Mouse (Mus musculus): ENCODE data around the gene Arl14. TPM values are rescaled to one million over a fixed set of nuclear protein-coding genes. Genes with fewer than 3 reads are reported as not detected.

The Arl14 gene
- polyA plus RNA-seq, 1 experiment from 2014 or later = not detected

- H3K4me3 ChIP-seq (ENCODE audit: low read depth, low read length) = no peak overlapping the region
- no peak for DNase-seq (ENCODE audit: low spot score)
- ATAC-seq (replicated peaks; ENCODE audit: low FRiP score) = no peak
- H3K9ac ChIP-seq (ENCODE audit: low read depth, low read length) = no peak overlapping the region
- no peaks in the 10 kb centered on the region for H3K27me3 ChIP-seq (replicated peaks; ENCODE audit: control insufficient read depth, insufficient read depth, low read length)
- no peaks in the 10 kb centered on the region for H3K9me3 ChIP-seq (ENCODE audit: control insufficient read depth, low read length)
- 79% methylated on average over 10 of the region's 10 CpGs for WGBS
- H3K4me2 ChIP-seq = peak overlapping the region; percentile 18; the same call in 1 of the 2 replicates
- no peak overlapping the region for H3K27ac ChIP-seq (ENCODE audit: low read depth, low read length)
- peaks cover 5% of the 10 kb centered on the region for H3K4me1 ChIP-seq (replicated peaks; ENCODE audit: control insufficient read depth, insufficient read depth, low read length)
- H3K36me3 ChIP-seq (ENCODE audit: control insufficient read depth, insufficient read depth, low read length) = no peaks in the 10 kb centered on the region
Measured at GRCm38 (mm10) chr3:69206193-69206893, 15.9 kb upstream of the Arl14 start.

DNA sequence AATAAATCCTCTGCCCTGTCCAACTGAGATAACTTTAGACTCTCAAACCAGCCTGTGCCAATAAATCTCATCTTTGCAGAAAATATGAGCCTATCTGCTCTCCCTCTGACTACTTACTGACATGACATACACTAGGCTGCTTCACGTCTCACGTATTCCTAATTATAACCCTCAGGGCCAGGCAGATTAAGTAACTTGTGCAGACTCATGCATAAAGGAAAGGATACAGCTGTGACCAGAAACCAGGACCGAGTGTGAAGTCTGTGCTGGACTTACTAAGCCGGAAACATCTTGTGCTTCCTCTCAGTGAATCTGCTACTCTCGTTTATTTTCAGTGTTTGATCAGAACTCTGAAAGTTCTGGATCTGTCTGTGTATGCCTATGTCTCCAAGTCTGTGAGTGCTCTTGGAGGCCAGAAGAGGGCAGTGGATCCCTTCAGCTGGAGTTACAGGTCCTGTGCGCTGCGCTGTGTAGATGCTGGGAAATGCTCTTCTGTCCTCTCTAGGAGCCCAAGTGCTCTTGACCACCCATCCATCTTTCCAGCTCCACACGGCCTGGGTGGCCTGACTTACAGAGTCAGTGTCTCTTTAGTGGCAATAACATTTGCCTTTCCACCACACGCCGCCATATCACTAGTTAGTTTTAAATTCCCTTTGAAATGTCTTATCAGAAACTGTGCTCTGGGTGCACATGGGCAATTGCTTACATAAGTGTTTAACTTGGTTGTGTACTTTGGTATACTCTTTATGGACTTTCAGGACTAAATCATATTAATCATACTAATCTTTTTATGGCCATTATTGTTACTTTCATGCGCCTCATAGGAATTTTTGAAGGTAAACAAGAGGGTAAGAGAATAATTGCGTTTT lies 13.5 kb upstream of the Arl14 start:
- Histone ChIP-seq H3K27me3 (replicated peaks; ENCODE audit: control insufficient read depth, insufficient read depth, low read length) (no peaks in the 10 kb centered on the region), H3K9ac (ENCODE audit: low read depth, low read length) (no peak overlapping the region), H3K36me3 (ENCODE audit: control insufficient read depth, insufficient read depth, low read length) (no peaks in the 10 kb centered on the region), H3K4me3 (ENCODE audit: low read depth, low read length) (no peak overlapping the region), H3K4me1 (replicated peaks; ENCODE audit: control insufficient read depth, insufficient read depth, low read length) (peaks cover 5% of the 10 kb centered on the region), H3K4me2 (no peak overlapping the region), H3K9me3 (ENCODE audit: control insufficient read depth, low read length) (no peaks in the 10 kb centered on the region), H3K27ac (ENCODE audit: low read depth, low read length) (no peak overlapping the region)
- ATAC-seq (replicated peaks; ENCODE audit: low FRiP score) = no peak
- DNase-seq (ENCODE audit: low spot score) = no peak
- WGBS = 63% methylated on average over 12 of the region's 12 CpGs

- WGBS = 72% methylated on average over 2 of the region's 2 CpGs
- no peak for ATAC-seq (replicated peaks; ENCODE audit: low FRiP score)
- no peaks in the 10 kb centered on the region for H3K9me3 ChIP-seq (ENCODE audit: control insufficient read depth, low read length)
- DNase-seq (ENCODE audit: low spot score) = no peak
- H3K4me3 ChIP-seq (ENCODE audit: low read depth, low read length) = no peak overlapping the region
- H3K4me2 ChIP-seq = no peak overlapping the region
- no peak overlapping the region for H3K27ac ChIP-seq (ENCODE audit: low read depth, low read length)
- H3K4me1 ChIP-seq (replicated peaks; ENCODE audit: control insufficient read depth, insufficient read depth, low read length) = no peaks in the 10 kb centered on the region
- H3K9ac ChIP-seq (ENCODE audit: low read depth, low read length) = no peak overlapping the region
- H3K36me3 ChIP-seq (ENCODE audit: control insufficient read depth, insufficient read depth, low read length) = no peaks in the 10 kb centered on the region
- H3K27me3 ChIP-seq (replicated peaks; ENCODE audit: control insufficient read depth, insufficient read depth, low read length) = no peaks in the 10 kb centered on the region
Measured at GRCm38 (mm10) chr3:69212246-69212645, 10.0 kb upstream of the Arl14 start.

DNA sequence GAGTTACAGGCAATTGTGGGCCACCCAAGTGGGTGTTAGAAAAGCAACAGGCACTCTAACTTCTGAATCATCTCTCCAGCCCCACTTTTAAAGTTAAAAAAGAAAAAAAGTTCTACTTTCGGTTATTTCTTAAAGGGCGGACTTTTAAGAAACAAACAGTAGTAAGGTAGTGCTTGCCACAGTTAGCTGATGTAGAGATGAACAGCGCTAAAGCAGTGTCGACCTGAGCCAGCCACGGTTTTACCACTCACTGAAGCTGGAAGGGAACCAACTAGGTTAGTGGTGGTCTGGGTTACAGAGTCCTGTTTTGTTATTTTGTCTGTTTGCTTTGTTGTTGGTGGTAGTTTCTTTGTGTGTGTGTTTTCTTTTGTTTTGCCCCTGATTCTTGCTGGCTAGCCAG lies 8.8 kb upstream of the Arl14 start:
- no peak for DNase-seq (ENCODE audit: low spot score)
- Histone ChIP-seq H3K27me3 (replicated peaks; ENCODE audit: control insufficient read depth, insufficient read depth, low read length) (no peaks in the 10 kb centered on the region), H3K27ac (ENCODE audit: low read depth, low read length) (no peak overlapping the region), H3K4me1 (replicated peaks; ENCODE audit: control insufficient read depth, insufficient read depth, low read length) (no peaks in the 10 kb centered on the region), H3K36me3 (ENCODE audit: control insufficient read depth, insufficient read depth, low read length) (no peaks in the 10 kb centered on the region), H3K4me2 (no peak overlapping the region), H3K9me3 (ENCODE audit: control insufficient read depth, low read length) (no peaks in the 10 kb centered on the region), H3K4me3 (ENCODE audit: low read depth, low read length) (no peak overlapping the region), H3K9ac (ENCODE audit: low read depth, low read length) (no peak overlapping the region)
- WGBS = 80% methylated on average over 5 of the region's 5 CpGs
- no peak for ATAC-seq (replicated peaks; ENCODE audit: low FRiP score)

GRCm38 (mm10) chr3:69214566-69214965 lies 7.7 kb upstream of the Arl14 start:
- H3K36me3 ChIP-seq (ENCODE audit: control insufficient read depth, insufficient read depth, low read length) = no peaks in the 10 kb centered on the region
- H3K9me3 ChIP-seq (ENCODE audit: control insufficient read depth, low read length) = no peaks in the 10 kb centered on the region
- DNase-seq (ENCODE audit: low spot score) (no peak), ATAC-seq (replicated peaks; ENCODE audit: low FRiP score) (no peak)
- H3K27ac ChIP-seq (ENCODE audit: low read depth, low read length) = no peak overlapping the region
- no peaks in the 10 kb centered on the region for H3K4me1 ChIP-seq (replicated peaks; ENCODE audit: control insufficient read depth, insufficient read depth, low read length)
- H3K9ac ChIP-seq (ENCODE audit: low read depth, low read length) = no peak overlapping the region
- WGBS = 82% methylated on average over 5 of the region's 5 CpGs
- no peaks in the 10 kb centered on the region for H3K27me3 ChIP-seq (replicated peaks; ENCODE audit: control insufficient read depth, insufficient read depth, low read length)
- H3K4me3 ChIP-seq (ENCODE audit: low read depth, low read length) = no peak overlapping the region
- H3K4me2 ChIP-seq = no peak overlapping the region

DNA sequence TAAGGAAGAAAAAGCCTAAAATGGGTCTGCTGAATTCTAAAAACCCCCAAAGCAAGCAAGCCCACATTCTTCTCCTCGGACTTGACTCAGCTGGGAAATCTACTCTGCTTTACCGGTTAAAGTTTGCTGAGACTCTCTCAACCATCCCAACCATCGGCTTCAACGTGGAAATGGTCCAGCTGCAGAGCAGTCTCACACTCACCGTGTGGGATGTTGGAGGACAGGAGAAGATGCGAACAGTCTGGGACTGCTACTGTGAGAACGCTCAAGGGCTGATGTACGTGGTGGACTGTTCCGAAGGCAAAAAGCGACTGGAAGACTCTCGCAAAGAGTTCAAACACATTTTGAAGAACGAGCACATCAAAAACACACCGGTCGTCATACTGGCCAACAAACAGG lies 282 bp downstream of the Arl14 start:
- 81% methylated on average over 14 of the region's 14 CpGs for WGBS
- no peaks in the 10 kb centered on the region for H3K9me3 ChIP-seq (ENCODE audit: control insufficient read depth, low read length)
- ATAC-seq (replicated peaks; ENCODE audit: low FRiP score) = no peak

GRCm38 (mm10) chr3:69222987-69223386 lies 768 bp downstream of the Arl14 start:
- Histone ChIP-seq H3K4me2 (no peak overlapping the region), H3K36me3 (ENCODE audit: control insufficient read depth, insufficient read depth, low read length) (no peaks in the 10 kb centered on the region), H3K4me3 (ENCODE audit: low read depth, low read length) (no peak overlapping the region), H3K9me3 (ENCODE audit: control insufficient read depth, low read length) (no peaks in the 10 kb centered on the region), H3K27me3 (replicated peaks; ENCODE audit: control insufficient read depth, insufficient read depth, low read length) (no peaks in the 10 kb centered on the region), H3K9ac (ENCODE audit: low read depth, low read length) (no peak overlapping the region), H3K27ac (ENCODE audit: low read depth, low read length) (no peak overlapping the region), H3K4me1 (replicated peaks; ENCODE audit: control insufficient read depth, insufficient read depth, low read length) (no peaks in the 10 kb centered on the region)
- ATAC-seq (replicated peaks; ENCODE audit: low FRiP score) = no peak
- no peak for DNase-seq (ENCODE audit: low spot score)
- 81% methylated on average over 7 of the region's 7 CpGs for WGBS

More for the DNA sequence above, 282 bp downstream of the Arl14 start:
- no peak for DNase-seq (ENCODE audit: low spot score)
- Histone ChIP-seq H3K27me3 (replicated peaks; ENCODE audit: control insufficient read depth, insufficient read depth, low read length) (no peaks in the 10 kb centered on the region), H3K4me2 (no peak overlapping the region), H3K36me3 (ENCODE audit: control insufficient read depth, insufficient read depth, low read length) (no peaks in the 10 kb centered on the region), H3K9ac (ENCODE audit: low read depth, low read length) (no peak overlapping the region), H3K27ac (ENCODE audit: low read depth, low read length) (no peak overlapping the region), H3K4me1 (replicated peaks; ENCODE audit: control insufficient read depth, insufficient read depth, low read length) (no peaks in the 10 kb centered on the region), H3K4me3 (ENCODE audit: low read depth, low read length) (no peak overlapping the region)

- H3K4me2 ChIP-seq = no peak overlapping the region
- H3K36me3 ChIP-seq (ENCODE audit: control insufficient read depth, insufficient read depth, low read length) = no peaks in the 10 kb centered on the region
- no peaks in the 10 kb centered on the region for H3K27me3 ChIP-seq (replicated peaks; ENCODE audit: control insufficient read depth, insufficient read depth, low read length)
- ATAC-seq (replicated peaks; ENCODE audit: low FRiP score) (no peak), DNase-seq (ENCODE audit: low spot score) (no peak)
- 59% methylated on average over 8 of the region's 8 CpGs for WGBS
- H3K4me3 ChIP-seq (ENCODE audit: low read depth, low read length) = no peak overlapping the region
- H3K9me3 ChIP-seq (ENCODE audit: control insufficient read depth, low read length) = no peaks in the 10 kb centered on the region
- H3K27ac ChIP-seq (ENCODE audit: low read depth, low read length) = no peak overlapping the region
- no peak overlapping the region for H3K9ac ChIP-seq (ENCODE audit: low read depth, low read length)
- H3K4me1 ChIP-seq (replicated peaks; ENCODE audit: control insufficient read depth, insufficient read depth, low read length) = no peaks in the 10 kb centered on the region
Measured at GRCm38 (mm10) chr3:69223666-69224065, 1.4 kb downstream of the Arl14 start.

DNA sequence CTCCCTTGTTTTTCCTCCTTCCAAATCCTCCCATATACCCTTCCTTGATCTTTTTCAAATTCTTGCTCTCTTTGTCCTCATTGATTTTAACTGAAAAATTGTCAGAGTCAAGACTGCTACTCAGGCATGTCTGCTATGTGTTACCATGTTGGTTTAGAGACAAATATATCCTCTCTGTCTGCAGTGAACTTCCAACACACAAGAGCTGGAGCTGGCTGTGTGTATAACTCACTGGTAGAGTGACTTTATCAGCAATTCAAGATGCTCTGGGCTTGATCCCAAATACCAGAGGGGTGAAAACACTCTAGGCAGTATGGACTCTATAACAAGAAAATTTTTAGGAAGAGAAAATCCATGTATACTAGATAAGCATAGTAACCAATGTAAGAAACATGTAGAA lies 2.8 kb downstream of the Arl14 start:
- Histone ChIP-seq H3K4me3 (ENCODE audit: low read depth, low read length) (no peak overlapping the region), H3K9ac (ENCODE audit: low read depth, low read length) (no peak overlapping the region), H3K36me3 (ENCODE audit: control insufficient read depth, insufficient read depth, low read length) (no peaks in the 10 kb centered on the region), H3K9me3 (ENCODE audit: control insufficient read depth, low read length) (no peaks in the 10 kb centered on the region), H3K4me1 (replicated peaks; ENCODE audit: control insufficient read depth, insufficient read depth, low read length) (no peaks in the 10 kb centered on the region), H3K4me2 (no peak overlapping the region), H3K27ac (ENCODE audit: low read depth, low read length) (no peak overlapping the region), H3K27me3 (replicated peaks; ENCODE audit: control insufficient read depth, insufficient read depth, low read length) (no peaks in the 10 kb centered on the region)
- DNase-seq (ENCODE audit: low spot score) (no peak), ATAC-seq (replicated peaks; ENCODE audit: low FRiP score) (no peak)
